Mouse (Mus musculus): ENCODE measurements around the gene Tubgcp6. TPM values are rescaled to one million over a fixed set of nuclear protein-coding genes. Genes with fewer than 3 reads are reported as not detected.
A peak's percentile ranks its signal among the peaks of the same experiment; 100 is the strongest.

Tubgcp6 gene
- polyA plus RNA-seq, 1 experiment from 2014 or later, result 12.5 TPM

DNA sequence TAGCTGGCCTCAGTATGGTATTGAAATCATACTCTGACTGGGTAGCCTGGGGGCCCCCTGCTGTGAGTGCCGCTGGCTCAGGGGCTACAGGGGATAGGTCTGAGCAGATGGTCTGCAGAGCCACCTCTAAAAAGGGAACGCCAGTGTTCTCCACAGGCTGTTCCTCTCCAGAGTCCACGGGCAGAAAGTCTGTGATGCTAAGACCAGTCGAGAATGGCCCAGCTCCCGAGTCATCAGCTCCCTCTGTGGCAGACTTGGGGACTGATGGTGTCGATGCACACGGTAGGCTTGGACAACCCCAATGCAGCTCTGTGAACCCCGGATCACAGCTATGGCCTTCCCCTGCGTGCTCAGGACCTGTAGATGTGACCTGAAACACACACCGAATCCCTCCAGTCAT lies 19.0 kb downstream of the Tubgcp6 start:
- no peak for DNase-seq (ENCODE audit: low spot score)

DNA sequence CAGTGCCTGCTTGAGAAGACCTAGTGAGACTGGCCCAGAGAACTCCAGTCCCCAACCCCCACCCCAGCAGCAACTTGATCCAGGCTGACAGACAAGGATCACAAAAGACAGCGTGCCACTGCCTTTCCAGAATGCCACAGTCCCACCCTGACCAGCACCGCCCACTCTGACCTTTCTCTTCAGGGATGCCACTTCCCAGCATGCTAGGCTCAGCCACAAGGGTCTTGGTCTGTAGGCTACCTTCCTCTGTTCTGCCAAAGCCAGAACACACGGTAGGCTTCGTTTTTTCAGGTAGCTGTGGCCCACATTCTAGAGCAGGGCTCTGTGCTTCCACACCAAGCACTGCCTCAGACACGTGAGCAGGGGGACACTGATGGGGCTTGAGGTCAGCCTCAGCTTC lies 20.3 kb downstream of the Tubgcp6 start:
- no peak for DNase-seq (ENCODE audit: low spot score)

DNA sequence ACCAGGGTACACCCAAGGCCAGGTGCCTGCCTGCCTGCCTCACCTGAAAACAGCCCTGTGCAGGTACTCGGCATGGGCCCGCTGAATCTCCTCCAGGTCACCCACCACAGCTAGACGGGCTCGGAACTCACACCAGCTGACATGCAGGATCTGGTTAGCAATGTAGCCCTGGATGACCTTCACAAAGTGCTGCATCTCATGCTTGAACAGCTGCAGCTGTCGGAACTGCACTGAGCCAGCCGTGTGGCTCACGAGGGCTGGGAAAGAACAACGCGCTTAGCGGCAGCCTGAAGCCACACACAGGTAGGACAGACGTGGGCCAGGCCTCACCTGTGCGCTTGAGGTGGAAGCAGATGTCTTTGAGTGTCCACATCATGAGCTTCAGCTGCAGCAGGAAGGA lies 22.1 kb downstream of the Tubgcp6 start:
- no peak for DNase-seq (ENCODE audit: low spot score)

DNA sequence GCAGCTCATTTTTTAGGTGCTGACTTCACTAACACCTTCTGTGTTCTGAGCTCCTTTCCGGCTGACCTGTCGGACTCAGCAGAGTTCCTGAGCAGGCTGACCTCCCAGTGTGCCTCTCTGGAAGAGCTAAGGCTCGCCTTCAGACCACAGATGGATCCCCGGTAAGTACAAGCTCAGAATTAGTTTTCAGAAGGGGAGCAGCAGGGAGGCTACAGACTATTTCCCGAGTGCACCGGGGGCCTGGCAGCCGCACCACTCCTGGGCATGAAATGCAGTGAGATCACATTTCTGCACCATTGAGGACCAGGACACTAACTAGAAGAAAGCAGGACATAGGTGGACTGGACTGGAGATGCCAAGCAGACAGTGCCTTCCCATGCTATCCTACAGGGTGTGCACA lies 24.3 kb downstream of the Tubgcp6 start:
- no peak for DNase-seq (ENCODE audit: low spot score)

DNA sequence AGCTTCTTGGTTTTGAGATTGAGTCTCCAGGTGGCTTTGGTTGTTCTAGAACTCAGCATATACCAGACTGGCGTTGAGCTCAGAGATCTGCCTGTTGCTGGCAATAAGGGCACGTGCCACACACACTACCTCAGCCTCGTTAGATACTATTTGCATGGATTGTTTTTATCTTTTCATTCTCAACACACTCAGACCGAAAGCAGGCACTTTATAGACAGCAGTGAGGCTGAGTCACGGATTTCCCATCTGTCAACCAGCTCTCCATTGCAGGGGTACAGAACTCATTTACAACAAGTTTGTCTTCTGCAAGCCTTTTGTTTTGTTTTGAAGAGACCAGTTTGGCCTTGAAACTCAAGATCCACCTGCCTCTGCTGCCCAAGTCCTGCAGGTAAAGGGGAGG lies 25.5 kb downstream of the Tubgcp6 start:
- DNase-seq (ENCODE audit: low spot score), result no peak

DNA sequence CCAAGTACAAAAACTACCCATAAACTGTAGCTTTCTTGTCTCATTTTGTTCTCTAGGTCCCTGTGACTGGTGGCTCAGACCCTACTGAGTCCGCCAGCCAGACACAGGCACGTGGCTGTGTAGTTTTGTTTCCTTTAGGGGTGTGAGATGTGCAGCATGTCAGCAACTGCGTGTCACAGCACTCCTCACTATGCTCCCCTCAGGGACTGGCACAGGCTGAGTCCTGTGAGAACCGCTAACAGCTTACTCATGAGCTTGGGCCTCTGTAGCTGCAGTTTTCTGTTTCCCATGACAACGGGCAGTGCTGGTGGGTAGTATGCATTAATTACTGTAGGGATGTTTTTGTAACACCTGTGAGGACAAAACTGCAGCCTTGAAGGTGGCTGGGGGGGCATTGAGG lies 30.7 kb downstream of the Tubgcp6 start:
- no peak for DNase-seq (ENCODE audit: low spot score)

DNA sequence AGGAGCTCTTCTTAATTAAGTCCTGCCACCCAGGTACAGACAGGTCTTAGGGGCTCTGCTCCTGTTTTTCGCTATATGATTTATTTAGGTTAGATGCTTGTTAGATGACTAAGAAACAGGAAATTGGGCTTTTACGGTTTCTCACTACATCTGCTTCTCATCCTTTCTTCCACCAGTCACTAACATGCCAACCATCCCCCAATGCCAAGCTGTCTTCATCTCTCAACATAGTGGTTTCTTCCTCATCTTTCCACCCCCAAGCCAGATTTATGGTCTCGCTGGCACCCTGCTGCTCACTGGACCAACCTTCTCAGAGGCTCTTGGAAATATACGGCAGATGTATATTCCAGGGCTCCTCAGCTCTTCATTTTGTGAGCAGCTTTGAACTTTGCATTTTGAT lies 32.2 kb downstream of the Tubgcp6 start:
- no peak for DNase-seq (ENCODE audit: low spot score)

DNA sequence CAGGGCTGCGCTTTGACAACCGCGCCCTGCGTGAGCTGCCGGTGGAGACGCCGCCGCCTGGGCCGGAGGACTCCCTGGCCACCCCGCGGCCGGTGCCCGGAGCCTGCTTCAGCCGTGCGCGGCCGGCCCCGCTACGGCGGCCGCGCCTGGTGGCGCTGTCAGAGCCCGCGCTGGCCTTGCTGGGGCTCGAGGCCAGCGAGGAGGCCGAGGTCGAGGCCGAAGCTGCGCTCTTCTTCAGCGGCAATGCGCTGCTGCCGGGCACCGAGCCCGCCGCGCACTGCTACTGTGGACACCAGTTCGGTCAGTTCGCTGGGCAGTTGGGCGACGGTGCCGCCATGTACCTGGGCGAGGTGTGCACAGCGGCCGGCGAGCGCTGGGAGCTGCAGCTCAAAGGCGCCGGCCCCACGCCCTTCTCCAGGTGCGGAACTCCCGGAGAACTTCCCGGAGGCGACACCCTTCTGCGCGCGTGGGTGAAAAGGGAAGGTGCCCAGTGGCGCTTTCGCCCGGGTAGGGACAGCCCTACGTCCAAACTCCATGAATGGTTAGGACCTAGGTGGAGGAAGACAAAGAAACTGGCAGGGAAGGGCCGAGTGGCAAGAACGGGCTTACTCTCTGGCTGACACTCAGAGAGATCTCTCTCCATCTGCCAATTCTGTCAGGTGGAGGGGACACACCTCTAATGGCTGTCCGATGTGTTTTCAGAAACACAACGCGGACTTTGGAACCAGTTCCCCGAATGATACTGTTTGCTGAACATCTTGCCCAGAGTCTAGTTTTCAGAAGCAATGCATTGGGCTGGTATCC lies 33.5 kb downstream of the Tubgcp6 start:
- DNase-seq (ENCODE audit: low spot score), result peak; percentile 19

DNA sequence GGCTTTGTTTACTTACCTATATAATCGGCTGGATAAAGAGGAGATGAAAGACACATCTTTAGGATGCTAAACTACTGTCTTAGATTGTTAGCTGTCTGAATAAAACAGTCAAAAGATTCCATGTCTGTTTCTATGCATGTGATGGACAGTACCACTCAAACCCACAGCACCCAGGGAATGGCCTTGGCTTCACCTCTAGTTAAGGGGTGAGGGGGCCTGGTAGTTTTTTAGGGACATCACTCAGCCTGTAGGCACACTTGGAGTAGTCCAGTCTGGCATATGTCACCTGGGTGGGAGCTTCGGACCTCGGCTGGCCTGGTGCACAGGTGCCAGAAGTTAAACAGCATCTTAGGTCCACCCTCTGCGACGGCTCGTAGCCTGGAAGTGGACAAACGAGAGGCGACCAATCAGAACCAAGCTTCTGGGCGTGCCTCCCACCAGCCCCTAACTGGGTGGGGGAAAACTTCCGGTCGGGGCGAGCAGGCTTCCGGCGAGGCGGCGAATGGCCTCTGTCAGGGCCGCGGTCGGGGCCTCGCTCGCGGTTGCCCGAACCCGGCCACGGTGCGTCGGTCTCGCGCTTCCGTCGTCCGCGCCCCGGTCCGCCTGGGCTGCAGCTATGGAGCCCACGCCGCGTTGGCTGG lies 34.2 kb downstream of the Tubgcp6 start, which contains the start of gene Selenoo:
TSS of gene Selenoo (plus strand) at position 478 of the 641 bp plus-strand sequence.
- peak; percentile 83 for DNase-seq (ENCODE audit: low spot score)

DNA sequence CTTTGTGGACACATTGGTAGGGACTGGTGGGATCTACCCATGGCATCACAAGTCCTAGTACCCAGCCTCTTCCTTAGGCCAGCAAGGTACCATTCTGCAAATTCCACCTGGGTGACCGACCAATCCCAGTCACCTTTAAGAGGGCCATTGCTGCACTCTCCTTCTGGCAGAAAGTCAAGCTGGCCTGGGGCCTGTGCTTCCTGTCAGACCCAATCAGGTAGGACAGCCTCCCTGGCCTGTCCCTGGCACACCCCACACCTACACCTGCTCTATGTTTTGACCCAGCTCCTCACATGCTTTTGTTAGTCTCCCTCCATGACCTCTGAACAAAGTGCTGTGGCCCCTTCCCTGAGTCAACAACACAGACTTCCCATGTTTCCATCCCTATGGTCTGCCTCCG lies 38.1 kb downstream of the Tubgcp6 start:
- DNase-seq (ENCODE audit: low spot score), result no peak

DNA sequence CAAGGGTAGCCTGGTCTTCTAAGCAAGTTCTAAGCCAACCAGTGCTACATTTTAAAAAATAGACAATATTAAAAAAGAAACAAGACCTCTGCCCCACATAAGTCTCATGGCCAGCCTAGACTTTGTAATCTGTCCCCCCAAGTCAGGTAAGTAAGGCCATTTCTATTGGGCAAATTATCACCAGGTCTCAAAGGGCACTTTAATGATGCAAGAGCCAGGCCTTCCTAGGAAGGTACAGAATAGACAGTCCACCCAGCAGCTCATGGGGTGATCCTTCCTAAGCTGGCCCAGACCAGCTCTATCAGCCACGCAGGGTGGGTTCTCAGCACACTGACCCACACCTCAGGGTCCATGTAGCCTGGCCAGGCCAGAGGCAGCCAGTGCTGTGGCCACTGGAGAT lies 39.0 kb downstream of the Tubgcp6 start:
- DNase-seq (ENCODE audit: low spot score), result no peak

DNA sequence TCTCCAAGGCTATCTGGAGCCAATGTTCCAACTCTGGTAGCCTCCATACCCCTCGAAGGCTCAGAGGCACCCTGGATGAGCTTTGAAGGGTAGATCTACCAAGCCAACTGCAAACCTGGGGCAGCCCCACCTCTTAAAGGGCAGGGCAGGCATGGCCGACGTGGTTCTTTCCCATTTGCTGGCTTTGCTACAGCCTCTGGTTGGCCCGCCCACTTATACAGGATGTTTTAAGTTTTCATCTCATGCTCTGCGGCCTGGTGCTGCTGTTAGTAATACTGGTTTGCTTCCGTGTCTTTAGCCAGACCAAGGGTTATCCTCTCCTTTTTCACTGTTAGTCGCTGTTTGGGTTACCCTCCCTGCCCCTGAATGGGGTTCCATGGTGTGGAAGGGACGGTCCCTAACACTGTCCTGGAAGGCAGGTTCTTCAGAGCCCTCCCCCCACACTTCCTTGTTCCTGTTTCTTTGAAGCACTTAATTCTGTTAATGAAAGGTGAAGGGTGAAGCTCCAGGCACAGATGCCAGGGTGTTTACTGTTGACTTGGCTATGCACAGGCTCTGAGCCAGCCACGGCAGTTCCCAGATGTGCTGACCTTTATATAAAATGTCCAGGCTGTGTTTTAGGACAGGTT lies 44.6 kb downstream of the Tubgcp6 start:
- peak; percentile 76 for DNase-seq (ENCODE audit: low spot score)

DNA sequence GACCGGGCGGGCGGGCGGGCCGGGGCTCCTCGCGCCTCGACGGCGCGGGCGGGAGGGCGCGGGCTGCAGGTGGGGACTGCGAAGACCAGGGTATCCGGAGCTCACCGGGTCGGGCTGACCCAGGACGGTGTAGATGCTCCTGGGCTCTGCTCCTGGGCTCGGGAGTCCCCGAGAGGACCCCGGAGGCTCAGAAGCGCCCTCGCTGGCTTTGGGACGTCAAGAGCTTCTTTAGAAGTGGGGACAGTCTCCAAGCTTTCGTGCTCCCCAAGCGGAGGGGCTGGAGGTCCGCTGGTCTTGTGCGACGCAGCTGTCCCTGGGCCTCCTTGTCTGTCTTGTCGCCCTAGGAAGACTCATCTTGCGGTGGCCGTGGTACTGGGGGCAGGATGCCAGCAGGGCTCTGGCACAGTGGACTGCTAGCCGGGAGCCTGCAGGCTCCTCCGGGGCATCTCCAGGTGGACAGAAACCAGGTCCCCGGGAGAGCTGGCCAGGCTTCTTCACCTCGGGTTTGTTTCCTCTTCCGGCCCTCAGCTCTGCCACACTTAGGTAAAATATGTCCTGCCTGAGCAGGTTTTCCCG lies 46.7 kb downstream of the Tubgcp6 start:
- DNase-seq (ENCODE audit: low spot score), result peak; percentile 35

DNA sequence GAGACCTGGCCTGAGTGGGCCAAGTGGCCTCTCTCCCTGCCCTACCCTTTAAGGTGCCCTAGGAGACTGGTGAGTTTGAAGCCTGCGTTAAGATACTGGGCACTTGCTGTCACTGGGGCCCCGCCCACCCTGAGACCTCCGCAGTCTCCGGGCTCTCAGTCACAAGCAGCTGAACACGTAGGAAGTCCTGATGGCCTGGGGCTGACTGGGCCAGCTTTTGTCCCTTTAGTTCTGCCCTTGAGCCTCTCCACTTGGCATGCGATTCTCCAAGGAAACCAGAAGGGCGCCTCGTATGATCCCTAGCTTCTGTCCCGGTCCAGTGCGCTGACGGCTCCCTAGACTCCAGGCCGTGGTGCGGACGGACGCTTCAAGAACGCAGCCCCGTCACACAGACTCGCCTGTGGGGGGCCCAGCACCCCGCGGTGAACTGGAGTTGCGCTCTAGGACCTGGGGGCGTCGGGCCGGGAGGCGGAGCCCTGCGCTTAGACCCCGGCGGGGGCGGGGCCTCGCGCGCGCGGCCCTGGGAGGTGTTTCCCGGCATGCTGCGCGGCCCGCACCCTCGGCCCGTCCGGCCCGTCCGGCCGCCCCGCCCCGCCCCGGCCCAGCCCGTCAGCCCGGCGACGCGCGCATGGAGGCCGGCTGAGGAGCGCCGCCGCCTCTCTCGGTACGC lies 47.3 kb downstream of the Tubgcp6 start:
- peak; percentile 90 for DNase-seq (ENCODE audit: low spot score)

DNA sequence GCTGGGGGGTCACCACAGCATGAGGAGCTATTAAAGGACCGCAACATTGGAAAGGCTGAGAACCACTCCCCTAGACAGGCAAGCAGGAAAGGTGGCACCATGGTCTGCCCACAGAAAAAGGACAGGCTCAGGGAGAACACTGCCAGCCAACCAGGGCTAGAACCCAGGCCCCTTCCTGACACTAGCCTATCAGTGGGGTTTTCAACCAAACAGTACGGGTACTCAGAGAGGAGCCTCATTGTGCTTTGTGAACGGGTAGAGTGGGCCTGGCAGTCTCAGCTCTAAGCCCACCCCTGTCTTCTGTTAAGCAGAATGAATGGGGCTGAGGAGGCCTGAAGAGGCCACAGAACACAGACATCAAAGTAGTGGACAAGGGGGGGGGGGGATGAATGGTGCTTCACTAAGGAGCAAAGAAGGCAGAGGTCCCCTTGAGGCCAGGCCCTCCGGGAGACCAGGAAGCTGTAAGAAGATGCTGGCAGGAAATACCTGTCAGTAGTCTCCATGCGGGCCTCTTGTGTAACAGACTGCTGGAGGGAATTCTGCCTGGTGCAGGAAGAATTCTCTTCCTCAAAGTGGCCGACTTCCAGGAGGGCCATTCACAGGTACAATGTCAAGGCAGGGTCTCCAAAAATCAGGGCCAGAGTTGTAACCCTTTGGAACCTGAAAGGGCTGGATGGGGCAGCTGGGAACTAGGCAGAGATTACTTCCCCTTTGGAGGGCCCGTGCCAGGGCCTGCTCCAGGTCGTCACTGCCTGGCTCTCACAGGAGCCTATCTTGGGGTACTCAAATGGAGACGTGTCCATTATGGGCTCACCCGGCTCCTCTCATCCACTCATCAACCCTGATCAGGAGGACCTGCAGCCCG lies 48.1 kb downstream of the Tubgcp6 start, which contains the start of gene Trabd:
TSS of gene Trabd (plus strand) at position 512 of the 865 bp plus-strand sequence.
- peak; percentile 17 for DNase-seq (ENCODE audit: low spot score)

DNA sequence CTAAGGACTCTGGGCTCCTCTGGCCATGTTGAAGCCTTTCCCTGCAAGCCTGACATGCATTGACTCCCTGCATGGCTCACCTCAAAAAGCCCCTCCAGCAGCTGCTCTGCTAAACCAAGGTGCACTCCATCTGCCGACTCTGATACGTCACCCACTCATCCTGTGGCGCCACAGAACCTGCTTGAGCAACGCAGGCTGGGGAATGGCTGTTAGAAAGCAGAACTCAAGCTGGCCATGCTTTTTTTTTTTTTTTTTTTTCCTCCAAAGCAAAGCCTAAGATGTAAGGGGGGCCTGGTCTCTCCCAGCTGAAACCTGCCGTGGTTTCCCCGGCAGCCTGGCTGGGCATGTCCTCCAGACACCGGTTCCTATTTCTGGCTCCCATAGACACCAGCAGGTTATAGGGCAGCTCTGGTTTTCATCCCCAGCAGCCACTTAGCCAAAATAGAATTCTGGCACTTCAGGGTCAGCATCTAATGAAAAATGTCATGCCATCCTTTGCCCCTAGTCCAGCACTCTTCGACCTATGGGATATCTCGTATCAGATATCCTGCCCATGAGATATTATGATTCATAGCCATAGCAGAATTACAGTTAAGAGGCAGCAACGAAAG lies 48.8 kb downstream of the Tubgcp6 start:
- DNase-seq (ENCODE audit: low spot score), result no peak

DNA sequence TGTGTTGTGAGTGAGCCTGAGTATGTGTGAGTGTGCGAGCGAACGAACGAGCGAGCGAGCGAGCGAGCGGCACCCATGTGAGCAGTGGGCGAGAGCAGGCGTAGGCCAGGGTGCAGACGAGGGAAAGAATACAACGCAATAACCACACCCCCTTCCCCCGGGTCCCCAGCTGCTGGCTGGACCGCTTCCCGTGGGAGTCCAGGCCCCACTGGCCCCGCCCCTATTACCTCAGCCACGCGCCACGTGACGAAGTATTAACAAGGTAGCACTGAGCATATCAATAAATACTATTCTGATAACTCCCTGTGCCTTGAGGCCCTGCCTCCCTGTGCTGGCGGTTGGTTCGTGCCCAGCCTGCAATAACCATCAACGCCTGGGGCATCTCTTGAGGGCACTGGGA lies 52.3 kb downstream of the Tubgcp6 start:
- no peak for DNase-seq (ENCODE audit: low spot score)

DNA sequence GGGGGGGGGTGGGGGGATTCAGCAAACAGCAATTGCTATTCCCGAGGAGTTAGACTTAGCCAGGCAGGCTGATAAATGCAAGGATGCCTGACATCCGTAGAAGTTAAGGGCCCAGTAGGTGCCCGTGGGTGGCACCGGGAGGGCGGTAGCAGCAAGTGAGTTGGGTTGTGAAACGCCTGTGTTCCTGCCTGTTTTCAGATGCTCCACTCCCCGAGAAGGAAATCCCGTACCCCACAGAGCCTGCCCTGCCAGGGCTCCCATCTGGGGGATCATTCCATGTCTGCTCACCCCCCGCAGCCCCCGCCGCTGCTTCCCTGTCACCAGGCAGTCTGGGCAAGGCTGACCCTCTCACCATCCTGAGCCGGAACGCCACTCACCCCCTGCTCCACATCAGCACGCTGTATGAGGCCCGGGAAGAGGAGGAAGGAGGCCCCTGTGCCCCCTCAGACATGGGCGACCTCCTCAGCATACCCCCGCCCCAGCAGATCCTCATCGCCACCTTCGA lies 53.5 kb downstream of the Tubgcp6 start:
- DNase-seq (ENCODE audit: low spot score), result no peak

DNA sequence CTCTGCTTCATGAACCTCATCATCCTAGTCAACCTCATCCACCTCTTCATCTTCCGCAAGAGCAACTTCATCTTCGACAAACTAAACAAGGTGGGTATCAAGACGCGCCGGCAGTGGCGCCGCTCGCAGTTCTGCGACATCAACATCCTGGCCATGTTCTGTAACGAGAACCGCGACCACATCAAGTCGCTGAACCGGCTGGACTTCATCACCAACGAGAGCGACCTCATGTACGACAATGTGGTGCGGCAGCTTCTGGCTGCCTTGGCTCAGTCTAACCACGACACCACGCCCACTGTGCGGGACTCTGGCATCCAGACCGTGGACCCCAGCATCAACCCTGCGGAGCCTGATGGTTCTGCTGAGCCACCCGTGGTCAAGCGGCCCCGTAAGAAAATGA lies 54.7 kb downstream of the Tubgcp6 start:
- DNase-seq (ENCODE audit: low spot score), result no peak

DNA sequence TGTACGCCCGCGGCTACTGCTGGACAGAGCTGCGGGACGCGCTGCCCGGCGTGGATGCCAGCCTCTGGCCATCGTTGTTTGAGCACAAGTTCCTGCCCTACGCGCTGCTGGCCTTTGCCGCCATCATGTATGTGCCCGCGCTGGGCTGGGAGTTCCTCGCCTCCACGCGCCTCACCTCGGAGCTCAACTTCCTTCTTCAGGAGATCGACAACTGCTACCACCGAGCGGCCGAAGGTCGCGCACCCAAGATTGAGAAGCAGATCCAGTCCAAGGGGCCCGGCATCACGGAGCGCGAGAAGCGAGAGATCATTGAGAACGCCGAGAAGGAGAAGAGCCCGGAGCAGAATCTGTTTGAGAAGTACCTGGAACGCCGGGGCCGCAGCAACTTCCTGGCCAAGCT lies 55.3 kb downstream of the Tubgcp6 start:
- DNase-seq (ENCODE audit: low spot score), result no peak

Measured in thymus, postnatal 0 days (tissue).